Mouse (Mus musculus): ENCODE results near the gene Gli2. TPM values are rescaled to one million over a fixed set of nuclear protein-coding genes. Genes with fewer than 3 reads are reported as not detected.

The Gli2 gene
- 6.5 and 7.3 TPM in 2 replicates for polyA plus RNA-seq (2015; fragmentation: Nextera tagmentation; extraction: Ambion mirVana)

- Histone ChIP-seq H3K36me3 (ENCODE audit: insufficient read depth, low read length) (no peaks in the 10 kb centered on the region), H3K4me1 (ENCODE audit: insufficient read depth, low read length) (peaks cover 44% of the 10 kb centered on the region), H3K4me2 (replicated peaks; ENCODE audit: low read depth, low read length) (peak within 1 kb of the TSS; percentile 97), H3K9me3 (ENCODE audit: low read length) (no peaks in the 10 kb centered on the region), H3K9ac (replicated peaks; ENCODE audit: low read length) (peak within 1 kb of the TSS; percentile 68), H3K4me3 (ENCODE audit: low read length) (peak within 1 kb of the TSS; percentile 53), H3K27me3 (ENCODE audit: insufficient read depth, low read length) (peaks cover 27% of the 10 kb centered on the region), H3K27ac (ENCODE audit: low read length) (peak within 1 kb of the TSS; percentile 87)
- peak; percentile 80 for ATAC-seq (ENCODE audit: low FRiP score, low TSS enrichment)
- WGBS, result 0% methylated on average over 42 of the region's 42 CpGs
These were observed at the start of gene Gli2 for GRCm38 (mm10) chr1:119053402-119053841. Gene Gli2, minus strand, starts transcription at chr1:119053619.

GRCm38 (mm10) chr1:119097921-119098521 lies 44.6 kb upstream of the Gli2 start:
- WGBS, result 25% methylated on average over 13 of the region's 13 CpGs
- no peaks in the 10 kb centered on the region for H3K27me3 ChIP-seq (ENCODE audit: insufficient read depth, low read length)
- ATAC-seq (ENCODE audit: low FRiP score, low TSS enrichment), result peak; percentile 49; the same call in 1 of the 2 replicates
- H3K36me3 ChIP-seq (ENCODE audit: insufficient read depth, low read length), result no peaks in the 10 kb centered on the region
- no peaks in the 10 kb centered on the region for H3K9me3 ChIP-seq (ENCODE audit: low read length)
- no peak overlapping the region for H3K4me3 ChIP-seq (ENCODE audit: low read length)
- no peak overlapping the region for H3K4me2 ChIP-seq (replicated peaks; ENCODE audit: low read depth, low read length)
- no peak overlapping the region for H3K9ac ChIP-seq (replicated peaks; ENCODE audit: low read length)
- H3K4me1 ChIP-seq (ENCODE audit: insufficient read depth, low read length), result 0 out of 2 replicates have a peak, but pooled peaks cover 3% of the 10 kb centered on the region
- H3K27ac ChIP-seq (ENCODE audit: low read length), result no peak overlapping the region

GRCm38 (mm10) chr1:119093739-119094138 lies 40.3 kb upstream of the Gli2 start:
- no peak overlapping the region for H3K27ac ChIP-seq (ENCODE audit: low read length)
- no peaks in the 10 kb centered on the region for H3K27me3 ChIP-seq (ENCODE audit: insufficient read depth, low read length)
- H3K9ac ChIP-seq (replicated peaks; ENCODE audit: low read length), result no peak overlapping the region
- no peaks in the 10 kb centered on the region for H3K36me3 ChIP-seq (ENCODE audit: insufficient read depth, low read length)
- no peaks in the 10 kb centered on the region for H3K9me3 ChIP-seq (ENCODE audit: low read length)
- ATAC-seq (ENCODE audit: low FRiP score, low TSS enrichment), result no peak; the same call in 1 of the 2 replicates
- WGBS, result 12% methylated on average over 8 of the region's 8 CpGs
- no peak overlapping the region for H3K4me3 ChIP-seq (ENCODE audit: low read length)
- H3K4me1 ChIP-seq (ENCODE audit: insufficient read depth, low read length), result 0 out of 2 replicates have a peak, but pooled peaks cover 3% of the 10 kb centered on the region
- H3K4me2 ChIP-seq (replicated peaks; ENCODE audit: low read depth, low read length), result no peak overlapping the region

- no peaks in the 10 kb centered on the region for H3K36me3 ChIP-seq (ENCODE audit: insufficient read depth, low read length)
- 74% methylated on average over 18 of the region's 18 CpGs for WGBS
These were observed 36.6 kb upstream of the Gli2 start for GRCm38 (mm10) chr1:119089887-119090620.

GRCm38 (mm10) chr1:119087539-119087938 lies 34.1 kb upstream of the Gli2 start:
- no peak overlapping the region for H3K27ac ChIP-seq (ENCODE audit: low read length)
- no peaks in the 10 kb centered on the region for H3K4me1 ChIP-seq (ENCODE audit: insufficient read depth, low read length)
- H3K9ac ChIP-seq (replicated peaks; ENCODE audit: low read length), result no peak overlapping the region
- H3K4me3 ChIP-seq (ENCODE audit: low read length), result no peak overlapping the region
- WGBS, result 21% methylated on average over 3 of the region's 3 CpGs
- H3K27me3 ChIP-seq (ENCODE audit: insufficient read depth, low read length), result peaks cover 2% of the 10 kb centered on the region; the same call in 1 of the 2 replicates
- 0 out of 2 replicates have a peak, but pooled peaks cover 2% of the 10 kb centered on the region for H3K9me3 ChIP-seq (ENCODE audit: low read length)
- H3K4me2 ChIP-seq (replicated peaks; ENCODE audit: low read depth, low read length), result no peak overlapping the region
- H3K36me3 ChIP-seq (ENCODE audit: insufficient read depth, low read length), result no peaks in the 10 kb centered on the region
- peak; percentile 36; the same call in 1 of the 2 replicates for ATAC-seq (ENCODE audit: low FRiP score, low TSS enrichment)

More at GRCm38 (mm10) chr1:119089887-119090620, 36.6 kb upstream of the Gli2 start:
- ATAC-seq (ENCODE audit: low FRiP score, low TSS enrichment), result no peak
- no peak overlapping the region for H3K4me3 ChIP-seq (ENCODE audit: low read length)
- H3K27ac ChIP-seq (ENCODE audit: low read length), result no peak overlapping the region
- peaks cover 2% of the 10 kb centered on the region; the same call in 1 of the 2 replicates for H3K27me3 ChIP-seq (ENCODE audit: insufficient read depth, low read length)
- no peak overlapping the region for H3K4me2 ChIP-seq (replicated peaks; ENCODE audit: low read depth, low read length)
- H3K4me1 ChIP-seq (ENCODE audit: insufficient read depth, low read length), result no peaks in the 10 kb centered on the region
- H3K9me3 ChIP-seq (ENCODE audit: low read length), result 0 out of 2 replicates have a peak, but pooled peaks cover 2% of the 10 kb centered on the region
- no peak overlapping the region for H3K9ac ChIP-seq (replicated peaks; ENCODE audit: low read length)

GRCm38 (mm10) chr1:119085771-119086170 lies 32.4 kb upstream of the Gli2 start:
- ATAC-seq (ENCODE audit: low FRiP score, low TSS enrichment), result no peak
- H3K9me3 ChIP-seq (ENCODE audit: low read length), result 0 out of 2 replicates have a peak, but pooled peaks cover 2% of the 10 kb centered on the region
- H3K27ac ChIP-seq (ENCODE audit: low read length), result no peak overlapping the region
- H3K27me3 ChIP-seq (ENCODE audit: insufficient read depth, low read length), result peaks cover 2% of the 10 kb centered on the region; the same call in 1 of the 2 replicates
- H3K4me1 ChIP-seq (ENCODE audit: insufficient read depth, low read length), result no peaks in the 10 kb centered on the region
- no peak overlapping the region for H3K4me2 ChIP-seq (replicated peaks; ENCODE audit: low read depth, low read length)
- no peak overlapping the region for H3K4me3 ChIP-seq (ENCODE audit: low read length)
- WGBS, result 57% methylated on average over 10 of the region's 10 CpGs
- no peaks in the 10 kb centered on the region for H3K36me3 ChIP-seq (ENCODE audit: insufficient read depth, low read length)
- no peak overlapping the region for H3K9ac ChIP-seq (replicated peaks; ENCODE audit: low read length)

- Histone ChIP-seq H3K36me3 (ENCODE audit: insufficient read depth, low read length) (no peaks in the 10 kb centered on the region), H3K9me3 (ENCODE audit: low read length) (0 out of 2 replicates have a peak, but pooled peaks cover 2% of the 10 kb centered on the region), H3K27me3 (ENCODE audit: insufficient read depth, low read length) (peaks cover 8% of the 10 kb centered on the region; the same call in 1 of the 2 replicates), H3K9ac (replicated peaks; ENCODE audit: low read length) (0 out of 2 replicates have a peak overlapping the region, but pooled peaks have one; percentile 13), H3K4me2 (replicated peaks; ENCODE audit: low read depth, low read length) (peak overlapping the region; percentile 30; the same call in 1 of the 2 replicates), H3K4me3 (ENCODE audit: low read length) (no peak overlapping the region), H3K4me1 (ENCODE audit: insufficient read depth, low read length) (no peaks in the 10 kb centered on the region), H3K27ac (ENCODE audit: low read length) (no peak overlapping the region)
- ATAC-seq (ENCODE audit: low FRiP score, low TSS enrichment), result peak; percentile 72
- WGBS, result 22% methylated on average over 10 of the region's 10 CpGs
These were observed 30.1 kb upstream of the Gli2 start for GRCm38 (mm10) chr1:119083468-119083921.

- H3K27ac ChIP-seq (ENCODE audit: low read length), result no peak overlapping the region
- H3K4me3 ChIP-seq (ENCODE audit: low read length), result no peak overlapping the region
- peaks cover 19% of the 10 kb centered on the region; the same call in 1 of the 2 replicates for H3K27me3 ChIP-seq (ENCODE audit: insufficient read depth, low read length)
- 0 out of 2 replicates have a peak, but pooled peaks cover 2% of the 10 kb centered on the region for H3K9me3 ChIP-seq (ENCODE audit: low read length)
- H3K9ac ChIP-seq (replicated peaks; ENCODE audit: low read length), result no peak overlapping the region
- WGBS, result 39% methylated on average over 12 of the region's 12 CpGs
- no peak overlapping the region for H3K4me2 ChIP-seq (replicated peaks; ENCODE audit: low read depth, low read length)
- no peaks in the 10 kb centered on the region for H3K36me3 ChIP-seq (ENCODE audit: insufficient read depth, low read length)
- ATAC-seq (ENCODE audit: low FRiP score, low TSS enrichment), result peak; percentile 60; the same call in 1 of the 2 replicates
- H3K4me1 ChIP-seq (ENCODE audit: insufficient read depth, low read length), result peaks cover 2% of the 10 kb centered on the region; the same call in 1 of the 2 replicates
These were observed 29.0 kb upstream of the Gli2 start for GRCm38 (mm10) chr1:119082231-119082991.

GRCm38 (mm10) chr1:119077933-119078332 lies 24.5 kb upstream of the Gli2 start:
- no peak for ATAC-seq (ENCODE audit: low FRiP score, low TSS enrichment)
- H3K4me2 ChIP-seq (replicated peaks; ENCODE audit: low read depth, low read length), result no peak overlapping the region
- no peak overlapping the region for H3K4me3 ChIP-seq (ENCODE audit: low read length)
- no peaks in the 10 kb centered on the region for H3K36me3 ChIP-seq (ENCODE audit: insufficient read depth, low read length)
- no peak overlapping the region for H3K9ac ChIP-seq (replicated peaks; ENCODE audit: low read length)
- H3K4me1 ChIP-seq (ENCODE audit: insufficient read depth, low read length), result peaks cover 5% of the 10 kb centered on the region; the same call in 1 of the 2 replicates
- WGBS, result 81% methylated on average over 7 of the region's 7 CpGs
- no peak overlapping the region for H3K27ac ChIP-seq (ENCODE audit: low read length)
- peaks cover 31% of the 10 kb centered on the region for H3K27me3 ChIP-seq (ENCODE audit: insufficient read depth, low read length)
- H3K9me3 ChIP-seq (ENCODE audit: low read length), result no peaks in the 10 kb centered on the region

Measured in kidney, embryonic 16.5 days (tissue).